Mouse (Mus musculus) layer of hippocampus, adult 11-12 months (tissue): ENCODE results near the gene Itpr2.

Source experiments
- DNase-seq: peaks from one replicate; pipeline ENCODE4 v3.0.0; 2022; ENCODE audit warnings: low spot score

Gene Itpr2

GRCm38 (mm10) chr6:146157983-146158535 lies 344.0 kb downstream of the Itpr2 start:
- peak; percentile 36 for DNase-seq

DNA sequence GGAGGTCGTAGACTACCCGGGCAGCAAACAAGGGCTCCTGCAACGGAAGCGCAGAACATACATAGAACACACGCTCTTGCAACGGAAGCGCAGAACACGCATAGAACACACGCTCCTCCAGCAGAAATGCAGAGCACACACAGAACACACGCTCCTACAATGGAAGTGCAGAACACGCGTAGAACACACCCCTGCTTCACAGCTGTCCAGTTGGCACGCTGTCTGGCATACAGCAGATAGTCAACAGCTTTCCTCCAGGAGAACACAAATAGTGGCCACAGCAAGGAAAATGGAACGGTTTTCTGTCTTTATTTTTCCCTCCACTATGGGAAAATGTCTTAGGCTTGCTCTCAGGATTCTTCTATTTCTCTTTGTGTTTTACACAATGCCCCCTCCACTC lies 344.9 kb downstream of the Itpr2 start:
- peak; percentile 57 for DNase-seq

- DNase-seq = peak; percentile 62
Measured at GRCm38 (mm10) chr6:146156536-146156935, 345.5 kb downstream of the Itpr2 start.

GRCm38 (mm10) chr6:146155156-146155734 lies 346.8 kb downstream of the Itpr2 start:
- DNase-seq = peak; percentile 45

DNA sequence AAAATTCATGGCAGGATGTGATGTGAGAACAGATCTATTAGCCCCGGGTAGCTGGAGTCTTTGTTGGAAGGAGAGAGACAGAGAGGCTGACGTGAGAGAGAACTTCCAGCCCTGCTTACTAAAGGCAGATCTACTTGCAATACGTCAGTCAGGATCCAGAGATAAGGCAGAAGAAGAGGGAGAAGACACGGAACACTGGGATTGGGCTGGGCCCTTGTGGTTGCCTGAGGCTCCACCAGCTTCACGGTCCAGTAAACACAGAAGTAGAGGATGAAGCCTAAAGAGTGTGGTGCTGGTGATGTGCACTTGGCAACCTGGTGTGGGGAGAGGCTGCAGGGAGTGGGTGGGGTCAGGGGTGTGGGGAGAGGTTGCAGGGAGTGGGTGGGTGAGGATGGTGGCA lies 349.2 kb downstream of the Itpr2 start:
- DNase-seq = no peak

- no peak for DNase-seq
Measured at GRCm38 (mm10) chr6:146140966-146141585, 360.9 kb downstream of the Itpr2 start.

GRCm38 (mm10) chr6:146140171-146140570 lies 361.9 kb downstream of the Itpr2 start:
- no peak for DNase-seq

GRCm38 (mm10) chr6:146136646-146137045 lies 365.4 kb downstream of the Itpr2 start:
- peak; percentile 46 for DNase-seq

DNA sequence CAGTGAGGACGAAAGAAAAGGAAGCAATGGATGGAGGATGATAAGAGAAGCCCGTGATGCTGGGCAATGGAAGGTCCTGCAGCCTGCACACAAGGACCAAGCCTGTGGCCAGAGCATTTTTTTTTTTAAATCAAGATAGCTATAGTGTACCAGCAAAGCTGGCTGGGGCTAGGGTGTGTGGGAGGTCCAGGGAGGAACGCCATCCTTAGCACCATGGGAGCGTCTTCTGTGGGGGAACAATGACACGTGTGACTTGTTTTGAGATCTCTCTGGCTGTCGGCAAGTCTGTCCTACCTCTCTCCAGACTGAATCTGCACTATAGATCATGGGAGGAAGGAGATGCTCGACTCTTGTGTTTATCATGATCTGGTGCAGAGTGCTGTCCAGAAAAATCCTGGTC lies 365.8 kb downstream of the Itpr2 start:
- no peak for DNase-seq

GRCm38 (mm10) chr6:146135291-146135690 lies 366.7 kb downstream of the Itpr2 start:
- no peak for DNase-seq

- no peak for DNase-seq
Measured at GRCm38 (mm10) chr6:146133921-146134320, 368.1 kb downstream of the Itpr2 start.

DNA sequence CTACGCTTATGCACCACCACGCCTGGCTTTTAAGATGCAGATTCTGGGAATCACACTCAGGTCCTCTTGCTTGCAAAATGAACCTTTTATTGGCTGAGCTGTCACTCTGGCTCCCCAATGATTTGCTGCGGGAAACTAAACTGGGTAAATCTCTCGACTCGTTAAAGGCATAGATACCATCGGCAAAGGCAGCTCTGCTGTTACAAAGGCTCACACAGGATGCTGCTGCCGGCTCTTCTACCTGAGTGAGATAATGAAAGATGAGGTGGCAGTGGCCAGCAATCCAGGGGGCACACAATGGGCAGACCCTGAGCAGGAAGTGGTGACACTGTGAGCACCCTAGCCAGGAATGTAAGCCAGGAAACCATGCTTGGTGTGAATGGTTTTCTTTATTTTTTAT lies 373.0 kb downstream of the Itpr2 start:
- no peak for DNase-seq

DNA sequence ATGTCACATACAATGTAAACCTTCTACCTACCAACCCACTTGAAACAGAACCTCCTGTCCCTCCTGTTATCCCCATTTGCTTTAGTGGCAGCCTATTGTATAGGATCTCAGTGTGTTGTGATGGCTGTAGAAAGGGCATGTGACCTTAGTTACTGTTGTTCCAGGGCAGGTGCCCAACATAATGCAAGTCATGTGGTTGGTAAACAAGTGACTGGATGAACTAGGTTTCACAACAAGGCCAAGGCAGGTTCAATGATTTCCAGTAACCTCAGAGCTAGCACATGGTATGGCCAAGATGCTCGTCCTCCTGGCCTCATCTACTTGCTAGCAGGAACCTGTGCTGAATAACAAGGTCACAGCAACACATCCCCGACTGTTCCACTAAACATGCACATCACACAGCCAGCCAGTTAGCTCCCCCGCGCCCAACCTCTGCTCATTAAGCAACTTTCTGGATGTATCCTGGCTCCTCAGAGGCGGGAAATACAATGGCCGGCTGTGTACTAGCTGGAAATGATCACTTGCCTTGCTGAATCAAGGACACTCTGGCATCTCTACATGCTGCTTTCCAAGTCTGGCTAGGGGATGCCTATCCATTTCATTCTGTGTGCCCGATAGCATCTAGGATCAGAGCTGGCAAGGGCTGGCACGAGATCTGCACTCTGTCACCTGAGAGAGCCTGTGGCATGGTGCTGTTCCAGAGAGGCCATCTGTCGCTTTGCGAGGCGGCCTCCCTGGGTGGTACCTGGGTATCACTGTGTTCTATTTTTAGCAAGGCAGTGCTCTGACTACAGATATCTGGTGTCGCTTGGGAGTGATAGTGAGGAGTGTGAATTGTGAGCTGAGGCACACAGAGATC lies 375.0 kb downstream of the Itpr2 start:
- DNase-seq = no peak

- DNase-seq = no peak
Measured at GRCm38 (mm10) chr6:146125621-146126020, 376.4 kb downstream of the Itpr2 start.

DNA sequence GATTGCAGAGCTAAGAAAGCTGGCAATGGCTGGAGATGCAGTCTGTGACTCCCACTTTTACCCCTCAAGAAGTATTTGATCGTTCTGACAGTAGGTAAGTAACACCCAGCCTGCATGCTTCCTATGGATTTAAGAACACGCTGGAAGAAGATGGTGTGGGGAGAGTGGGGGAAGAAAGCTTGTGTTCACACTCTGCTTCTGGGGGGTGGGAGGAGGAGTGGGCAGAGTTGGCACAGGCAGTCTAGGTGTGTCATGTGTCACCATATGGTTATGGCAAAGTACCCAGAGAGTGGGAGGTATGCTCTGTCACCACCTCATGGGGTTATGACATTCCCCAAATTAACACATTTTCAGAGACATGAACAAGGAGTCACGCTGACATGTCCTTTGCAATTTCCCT lies 377.5 kb downstream of the Itpr2 start:
- no peak for DNase-seq

GRCm38 (mm10) chr6:146123656-146124055 lies 378.4 kb downstream of the Itpr2 start:
- no peak for DNase-seq

DNA sequence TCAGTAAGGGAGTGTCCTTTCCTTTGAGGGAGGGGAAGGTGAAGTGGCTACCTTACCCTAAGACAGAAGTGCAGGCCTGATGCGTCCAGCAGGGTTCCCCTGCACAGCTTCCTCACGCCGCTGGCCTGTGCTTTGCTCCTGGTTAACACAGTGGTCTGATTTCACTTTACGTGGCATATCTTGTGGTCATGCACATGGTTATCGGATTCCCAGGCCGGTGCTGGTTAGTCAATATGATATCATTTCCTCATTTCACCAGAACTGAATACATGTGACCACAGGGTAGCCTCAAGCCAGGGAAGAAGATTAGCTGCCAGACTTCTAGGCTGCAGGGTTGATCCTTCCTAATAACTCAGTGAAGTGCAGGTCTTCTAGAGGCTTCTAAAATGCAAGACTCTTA lies 381.9 kb downstream of the Itpr2 start:
- no peak for DNase-seq

GRCm38 (mm10) chr6:146114731-146115302 lies 387.2 kb downstream of the Itpr2 start:
- DNase-seq = no peak

- no peak for DNase-seq
Measured at GRCm38 (mm10) chr6:146114071-146114470, 388.0 kb downstream of the Itpr2 start.

- no peak for DNase-seq
Measured at GRCm38 (mm10) chr6:146113085-146113484, 388.9 kb downstream of the Itpr2 start.

- no peak for DNase-seq
Measured at GRCm38 (mm10) chr6:146112211-146112610, 389.8 kb downstream of the Itpr2 start.

DNA sequence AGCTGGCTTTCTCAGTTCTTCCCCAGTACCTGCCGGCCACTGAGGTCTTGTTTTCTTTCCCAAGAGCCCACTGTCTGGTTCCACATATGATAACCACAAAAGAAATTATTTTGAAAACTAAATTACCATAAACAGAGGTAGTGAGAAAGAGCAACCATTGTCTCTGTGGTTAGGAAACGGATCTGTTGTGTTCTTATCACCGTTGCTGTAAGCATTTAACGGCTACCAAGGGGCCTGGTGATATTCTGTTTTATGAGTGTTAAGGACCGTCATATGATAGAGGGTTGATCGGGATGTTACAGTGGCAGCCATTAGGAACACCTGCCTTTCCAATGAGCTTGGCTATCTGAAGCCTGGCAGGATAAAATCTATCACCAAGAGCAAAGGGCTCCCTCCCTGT lies 390.2 kb downstream of the Itpr2 start:
- no peak for DNase-seq
